Mouse (Mus musculus): Measurements from ENCODE around the gene Uty.

DNA sequence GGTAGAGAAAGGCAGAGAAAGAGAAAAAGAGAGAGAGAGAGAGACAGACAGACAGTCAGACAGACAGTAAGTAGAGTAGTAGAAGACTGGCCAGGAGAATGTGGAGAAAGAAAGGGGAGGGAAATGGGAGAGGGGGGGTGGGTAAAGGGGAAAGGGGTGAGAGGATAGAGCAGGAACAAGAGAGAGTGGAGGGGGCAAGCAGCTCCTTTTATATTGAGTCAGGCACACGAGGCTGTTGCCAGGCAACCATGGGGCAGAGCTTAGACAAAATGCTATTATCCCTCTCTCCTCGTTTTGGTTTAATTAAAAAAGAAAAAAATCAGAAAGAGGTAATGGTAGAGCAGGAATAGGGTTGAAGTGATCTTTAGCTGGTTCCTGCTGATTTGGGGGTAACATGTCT, 131.5 kb downstream of the Uty start:
- TF ChIP-seq CTCF (IDR thresholded peaks at IDR 0.05; ENCODE audit: low read depth, low read length) (no peak), POLR2AphosphoS5 (IDR thresholded peaks at IDR 0.05; ENCODE audit: insufficient replicate concordance, low read depth, low read length) (no peak), GATA1 (IDR thresholded peaks at IDR 0.05; ENCODE audit: borderline replicate concordance, low read length) (no peak), TAL1 (conservative IDR thresholded peaks at IDR 0.05; ENCODE audit: low read depth, low read length) (no peak), GATA2 (IDR thresholded peaks at IDR 0.05; ENCODE audit: borderline replicate concordance, low read depth, low read length) (no peak)
